Mouse (Mus musculus): ENCODE measurements around the gene Metrn.

The Metrn gene

GRCm38 (mm10) chr17:25796951-25797369 is at the start of gene Metrn:
TSS of gene Metrn (minus strand) at chr17:25797136.
- peak; percentile 85 for DNase-seq

- peak; percentile 97 for DNase-seq
Observed at GRCm38 (mm10) chr17:25844396-25844901, 47.5 kb upstream of the Metrn start, which contains the start of gene Rhot2. TSS of gene Rhot2 (minus strand) at chr17:25844851.

GRCm38 (mm10) chr17:25843636-25844395 is 46.9 kb upstream of the Metrn start:
- DNase-seq, result peak; percentile 41

GRCm38 (mm10) chr17:25843122-25843521 is 46.2 kb upstream of the Metrn start:
- DNase-seq, result no peak

GRCm38 (mm10) chr17:25842509-25842908 is 45.6 kb upstream of the Metrn start:
- no peak for DNase-seq

GRCm38 (mm10) chr17:25841117-25841880 is 44.4 kb upstream of the Metrn start, which contains the start of gene Gm20683:
TSS of gene Gm20683 (minus strand) at chr17:25841763.
- no peak for DNase-seq

- DNase-seq, result no peak
Observed at GRCm38 (mm10) chr17:25840519-25840918, 43.6 kb upstream of the Metrn start.

- DNase-seq, result peak; percentile 76
Observed at GRCm38 (mm10) chr17:25839455-25840235, 42.7 kb upstream of the Metrn start.

GRCm38 (mm10) chr17:25838904-25839303 is 42.0 kb upstream of the Metrn start:
- DNase-seq, result peak; percentile 16

- no peak for DNase-seq
Observed at GRCm38 (mm10) chr17:25837533-25837932, 40.6 kb upstream of the Metrn start.

- DNase-seq, result peak; percentile 77
Observed at GRCm38 (mm10) chr17:25837076-25837410, 40.1 kb upstream of the Metrn start, which contains the start of gene Rhbdl1. TSS of gene Rhbdl1 (minus strand) at chr17:25837295.

- DNase-seq, result peak; percentile 64
Observed at GRCm38 (mm10) chr17:25836397-25837075, 39.6 kb upstream of the Metrn start.

- peak; percentile 43 for DNase-seq
Observed at GRCm38 (mm10) chr17:25835816-25836215, 38.9 kb upstream of the Metrn start.

GRCm38 (mm10) chr17:25835301-25835700 is 38.4 kb upstream of the Metrn start:
- no peak for DNase-seq

- DNase-seq, result peak; percentile 42
Observed at GRCm38 (mm10) chr17:25834595-25835222, 37.8 kb upstream of the Metrn start.

GRCm38 (mm10) chr17:25833961-25834594 is 37.1 kb upstream of the Metrn start:
- peak; percentile 91 for DNase-seq

GRCm38 (mm10) chr17:25833291-25833663 is 36.3 kb upstream of the Metrn start, which contains the start of gene Stub1:
TSS of gene Stub1 (minus strand) at chr17:25833404.
- DNase-seq, result peak; percentile 99

- peak; percentile 100 for DNase-seq
Observed at GRCm38 (mm10) chr17:25832436-25833290, 35.7 kb upstream of the Metrn start.

GRCm38 (mm10) chr17:25831451-25832281 is 34.7 kb upstream of the Metrn start:
- DNase-seq, result peak; percentile 54
